Mouse (Mus musculus) spleen, adult 2 months (tissue): ENCODE measurements at regions not wholly inside any gene's neighbourhood (a gene's known extent, or its start where the extent isn't known, plus 50 kb on each side); places are given as distances from the start of the nearest gene placed in this dataset.

ENCODE experiments used
- DNase-seq, 2 experiments: peaks; one replicate each; pipeline versions ENCODE4 v3.0.0 to v3.0.0-alpha.2; 2012 to 2021; ENCODE audit warnings: low spot score in 2 of 2, low read depth in 1 of 2
- H3K27ac ChIP-seq: fragments of 200-500 bp; 2 replicates; pipeline ENCODE4 v1.5.1; 2012; ENCODE audit warnings: low read length, inconsistent platforms; ENCODE audit not compliant: insufficient read depth
- H3K27me3 ChIP-seq: fragments of 200-500 bp; 2 replicates; pipeline ENCODE4 v1.6.1; 2012; ENCODE audit warnings: mild to moderate bottlenecking, moderate library complexity, low read length, inconsistent platforms; ENCODE audit not compliant: control insufficient read depth, insufficient read depth
- H3K36me3 ChIP-seq: fragments of 200-500 bp; 2 replicates; pipeline ENCODE4 v1.6.1; 2012; ENCODE audit warnings: mild to moderate bottlenecking, low read length, inconsistent platforms; ENCODE audit not compliant: control insufficient read depth, insufficient read depth
- H3K4me1 ChIP-seq: fragments of 200-500 bp; 2 replicates; pipeline ENCODE4 v1.6.1; 2011; ENCODE audit warnings: inconsistent platforms; ENCODE audit not compliant: control insufficient read depth, insufficient read depth, insufficient read length
- H3K4me3 ChIP-seq: fragments of 200-500 bp; 2 replicates; pipeline ENCODE4 v1.5.1; 2011; ENCODE audit warnings: mild to moderate bottlenecking, inconsistent platforms; ENCODE audit not compliant: insufficient read depth, insufficient read length; ENCODE audit errors: extremely low read depth
- CTCF ChIP-seq: fragments of 200-500 bp; IDR thresholded peaks from 2 replicates; pipeline ENCODE4 v1.5.1; 2011; ENCODE audit warnings: mild to moderate bottlenecking, inconsistent platforms; ENCODE audit not compliant: insufficient read depth, insufficient read length, insufficient replicate concordance; ENCODE audit errors: extremely low read depth
- POLR2A ChIP-seq: fragments of 200-500 bp; IDR thresholded peaks from 2 replicates; pipeline ENCODE4 v1.6.1; 2011; ENCODE audit warnings: low read depth, low read length, inconsistent platforms
- WGBS: fragments of 180-500 bp; shearing (Covaris S2); methylation state at CpG from one replicate; pipeline ENCODE4 v1.1.7; 2018; 5-methylcytosine and 5-hydroxymethylcytosine counted together

GRCm38 (mm10) chr15:67950281-67951040 lies 1449.8 kb upstream of the Lrrc6 start:
- 85% methylated on average over 6 of the region's 6 CpGs for WGBS

DNA sequence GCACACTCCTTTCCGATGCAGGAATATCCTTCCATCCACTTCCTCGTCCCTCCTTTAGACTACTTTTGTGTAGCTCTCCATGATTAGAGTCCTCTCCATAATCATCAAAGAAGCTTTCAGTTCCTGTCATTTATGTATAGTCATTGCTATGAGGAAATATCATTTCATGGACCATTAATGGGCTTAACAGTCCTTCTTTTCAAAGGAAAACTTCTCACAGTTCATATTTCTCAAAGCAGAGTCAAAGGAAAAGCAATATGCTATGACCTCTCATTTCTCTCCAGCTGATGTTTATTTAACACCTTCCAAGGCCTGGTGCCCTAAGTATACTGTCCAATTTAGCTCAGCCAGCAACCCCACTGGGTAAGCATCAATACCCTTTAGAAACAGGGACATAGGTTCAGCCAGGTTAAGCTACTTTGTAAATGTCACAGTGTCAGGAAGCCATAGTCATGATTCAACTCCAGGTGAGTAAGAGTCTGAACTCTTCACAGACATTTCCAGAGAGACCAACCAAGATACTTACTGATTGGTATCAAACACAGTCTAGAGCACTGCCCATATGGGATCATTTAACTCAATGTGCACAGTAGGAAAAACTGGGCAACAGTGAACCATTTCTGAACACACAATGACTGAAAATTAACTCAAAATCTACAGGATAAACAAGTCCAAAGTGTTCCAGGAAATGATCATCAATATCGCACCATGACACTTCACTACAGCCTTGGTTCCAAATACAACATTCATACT lies 1443.8 kb upstream of the Lrrc6 start:
- Histone ChIP-seq H3K4me3 (no peak overlapping the region), H3K27ac (no peak overlapping the region), H3K36me3 (no peaks in the 10 kb centered on the region), H3K27me3 (no peaks in the 10 kb centered on the region), H3K4me1 (no peaks in the 10 kb centered on the region)
- no peak for TF ChIP-seq POLR2A
- no peak for TF ChIP-seq CTCF
- whole genome bisulfite sequencing = 92% methylated on average over 3 of the region's 3 CpGs
- DNase-seq = no peak

More at GRCm38 (mm10) chr15:67950281-67951040, 1449.8 kb upstream of the Lrrc6 start:
- Histone ChIP-seq H3K27me3 (no peaks in the 10 kb centered on the region), H3K27ac (no peak overlapping the region), H3K4me1 (no peaks in the 10 kb centered on the region), H3K36me3 (no peaks in the 10 kb centered on the region), H3K4me3 (no peak overlapping the region)
- DNase-seq = no peak
- TF ChIP-seq POLR2A = no peak
- TF ChIP-seq CTCF = no peak

DNA sequence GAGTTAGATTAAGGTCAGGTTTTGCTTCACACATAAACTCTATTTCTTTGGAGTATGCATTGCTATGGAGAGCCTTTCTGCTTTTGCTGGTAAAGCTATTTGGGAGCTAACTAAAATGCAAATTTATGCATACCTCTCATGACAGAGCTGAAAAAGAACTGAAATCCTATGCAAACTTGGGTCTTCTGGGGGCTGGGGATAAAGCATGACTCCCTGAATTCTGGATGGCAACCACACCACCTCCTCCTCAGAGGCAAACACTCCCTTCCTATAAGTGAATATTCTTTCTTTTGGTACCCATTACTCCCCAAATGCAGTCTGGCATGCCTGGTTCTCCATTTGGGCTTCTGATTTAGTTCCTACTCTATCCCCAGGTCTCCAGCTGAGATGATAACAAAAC lies 1442.3 kb upstream of the Lrrc6 start:
- no peaks in the 10 kb centered on the region for H3K4me1 ChIP-seq
- no peak for TF ChIP-seq POLR2A
- no peak for TF ChIP-seq CTCF
- no peak overlapping the region for H3K4me3 ChIP-seq
- no peak overlapping the region for H3K27ac ChIP-seq
- H3K27me3 ChIP-seq = no peaks in the 10 kb centered on the region
- no peak for DNase-seq
- H3K36me3 ChIP-seq = no peaks in the 10 kb centered on the region

GRCm38 (mm10) chr15:67940510-67940909 lies 1439.8 kb upstream of the Lrrc6 start:
- DNase-seq = no peak

GRCm38 (mm10) chr15:67924885-67925284 lies 1424.2 kb upstream of the Lrrc6 start:
- H3K4me3 ChIP-seq = no peak overlapping the region
- no peaks in the 10 kb centered on the region for H3K4me1 ChIP-seq
- no peaks in the 10 kb centered on the region for H3K36me3 ChIP-seq
- H3K27me3 ChIP-seq = no peaks in the 10 kb centered on the region
- 84% methylated on average over 2 of the region's 2 CpGs for WGBS
- no peak for TF ChIP-seq CTCF
- no peak for TF ChIP-seq POLR2A
- no peak for DNase-seq
- H3K27ac ChIP-seq = no peak overlapping the region

More at GRCm38 (mm10) chr15:67940510-67940909, 1439.8 kb upstream of the Lrrc6 start:
- Histone ChIP-seq H3K27me3 (no peaks in the 10 kb centered on the region), H3K27ac (no peak overlapping the region), H3K4me3 (no peak overlapping the region), H3K36me3 (no peaks in the 10 kb centered on the region), H3K4me1 (no peaks in the 10 kb centered on the region)
- WGBS = 74% methylated on average over 1 of the region's 1 CpGs
- no peak for TF ChIP-seq CTCF
- TF ChIP-seq POLR2A = no peak

GRCm38 (mm10) chr15:67907034-67907433 lies 1406.3 kb upstream of the Lrrc6 start:
- TF ChIP-seq POLR2A (no peak), CTCF (no peak)
- Histone ChIP-seq H3K27ac (no peak overlapping the region), H3K36me3 (no peaks in the 10 kb centered on the region), H3K4me3 (no peak overlapping the region), H3K27me3 (no peaks in the 10 kb centered on the region), H3K4me1 (no peaks in the 10 kb centered on the region)
- no peak for DNase-seq
- 6% methylated on average over 2 of the region's 2 CpGs for WGBS

DNA sequence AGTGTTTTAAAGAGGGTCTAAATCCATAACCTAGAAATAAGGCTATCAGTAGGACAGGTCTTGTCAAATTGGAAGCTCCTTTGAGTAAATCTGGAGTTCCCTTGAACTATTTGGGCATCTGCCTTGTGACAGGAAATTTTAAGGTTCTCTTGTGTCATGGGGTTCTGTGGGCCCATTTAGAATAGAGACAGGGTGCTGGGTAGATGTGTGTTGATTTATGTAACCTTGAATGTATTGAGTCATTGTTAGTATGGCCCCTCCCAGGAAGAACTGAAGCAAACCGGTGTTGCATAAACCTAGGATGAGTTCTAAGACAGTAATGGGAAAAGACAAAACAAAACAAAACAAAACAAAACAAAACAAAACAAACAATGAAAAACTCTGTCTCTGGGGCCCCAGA lies 1404.6 kb upstream of the Lrrc6 start:
- no peak overlapping the region for H3K4me3 ChIP-seq
- H3K27ac ChIP-seq = no peak overlapping the region
- TF ChIP-seq POLR2A (no peak), CTCF (no peak)
- no peak for DNase-seq
- no peaks in the 10 kb centered on the region for H3K4me1 ChIP-seq
- no peaks in the 10 kb centered on the region for H3K36me3 ChIP-seq
- 77% methylated on average over 1 of the region's 1 CpGs for WGBS
- H3K27me3 ChIP-seq = no peaks in the 10 kb centered on the region
